ENCODE assay signal across 8 mouse cellular contexts in the genomic region with DNA sequence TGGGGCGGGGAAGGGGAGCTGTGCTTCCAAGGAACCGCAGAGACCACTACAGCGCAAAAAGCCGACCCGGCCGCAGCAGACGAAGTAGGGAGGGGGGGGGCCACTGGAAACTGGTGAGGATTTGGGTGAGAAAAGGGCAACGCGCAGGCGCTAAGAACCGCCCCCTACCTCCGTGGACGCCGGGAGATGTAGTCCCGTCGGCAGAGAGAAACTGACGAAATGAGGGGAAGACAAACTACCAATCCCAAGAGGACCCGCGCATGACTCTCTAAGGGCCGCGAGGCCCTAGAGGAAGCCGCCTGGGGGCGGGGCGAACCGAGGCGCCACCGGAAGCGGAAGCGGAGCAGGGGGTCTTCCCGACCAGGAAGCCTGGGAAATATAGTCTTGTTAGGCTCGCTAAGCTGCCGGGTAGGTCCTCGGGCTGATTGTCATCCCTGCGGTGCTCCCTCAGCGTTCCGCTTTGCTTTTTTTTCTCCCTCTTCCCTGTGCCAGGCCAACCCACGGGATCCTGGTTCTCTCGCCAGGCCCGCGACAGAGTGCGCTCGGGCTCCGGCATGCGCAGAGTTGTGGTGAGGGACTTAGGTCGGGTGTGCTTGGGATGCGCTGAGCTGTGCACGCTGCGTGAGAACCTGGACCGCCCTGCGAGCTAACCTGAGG. TPM values are rescaled to one million over a fixed set of nuclear protein-coding genes. Genes with fewer than 3 reads are reported as not detected.
DNase-seq lines count a peak whose midpoint lies in the region; ATAC-seq and TF ChIP-seq lines count a peak whose summit lies in the region.

A gene (plus strand): TSS at position 313 of the 657 bp plus-strand sequence.

- peak within 1 kb of the TSS; percentile 97 for H3K9ac ChIP-seq in hindbrain, embryonic 13.5 days

- H3K36me3 ChIP-seq in hindbrain, embryonic 13.5 days = peaks cover 45% of the 10 kb centered on the region

- no peaks in the 10 kb centered on the region for H3K9me3 ChIP-seq in hindbrain, embryonic 13.5 days

- POLR2A ChIA-PET in Patski (lab: Charles Lee) = interaction anchor here (0.7 to 1.6 kb wide), 4 partner anchors 10 to 120 kb away, joined by 3 read pairs; no protein-coding TSS in a partner anchor

- no peak for TF ChIP-seq CTCF in Patski (IDR thresholded peaks at IDR 0.05)

- peak within 1 kb of the TSS; percentile 94 for H3K27ac ChIP-seq in hindbrain, embryonic 13.5 days

- CTCF ChIA-PET in Patski (lab: Charles Lee) = interaction anchor here (0.8 to 1.8 kb wide), 3 partner anchors 26 to 99 kb away, joined by 3 to 5 read pairs (median 3); no protein-coding TSS in a partner anchor

- peak; percentile 89 for ATAC-seq in Patski
- ATAC-seq in hindbrain, embryonic 13.5 days (ENCODE audit: low FRiP score) = peak; percentile 96

- no peaks in the 10 kb centered on the region for H3K27me3 ChIP-seq in Patski
- H3K27me3 ChIP-seq in hindbrain, embryonic 13.5 days = no peaks in the 10 kb centered on the region

- H3K4me3 ChIP-seq in hindbrain, embryonic 13.5 days = peak within 1 kb of the TSS; percentile 93

- peak; percentile 87 for DNase-seq in Patski (ENCODE audit: low read depth, low spot score)
- DNase-seq in cerebellum, postnatal 14 days = peak; percentile 99
- DNase-seq in frontal cortex, postnatal 14 days (ENCODE audit: low spot score in 2 of 2) = peak; percentile 96 to 98
- peak; percentile 87 to 92 for DNase-seq in layer of hippocampus, postnatal 25 days (ENCODE audit: extremely low spot score in 1 of 2, low spot score in 1 of 2)
- DNase-seq in lung, postnatal 25 days (ENCODE audit: low spot score) = peak; percentile 99
- DNase-seq in retina, embryonic 14.5 days (ENCODE audit: low spot score) = peak; percentile 100
- peak; percentile 98 for DNase-seq in thymus, postnatal 4 days

- in situ Hi-C loops in Patski (cut with MboI; ENCODE audit: low pct_unique_long_range_greater_than_20kb) = no loop called here

- H3K4me2 ChIP-seq in hindbrain, embryonic 13.5 days = peak within 1 kb of the TSS; percentile 91

- peaks cover 31% of the 10 kb centered on the region for H3K4me1 ChIP-seq in hindbrain, embryonic 13.5 days (replicated peaks)

- under 1% methylated on average over 50 of the region's 50 CpGs for WGBS in hindbrain, embryonic 13.5 days

RNA-seq across cellular contexts. Expression of the gene that starts here (rescaled TPM):
- polyA plus RNA-seq in Patski (2021) = 28.4 TPM
- 21.6 and 24.4 TPM in 2 replicates for polyA plus RNA-seq in hindbrain, embryonic 13.5 days (2015; fragmentation: Nextera tagmentation; extraction: Ambion mirVana)
- 10 to 100 TPM; 14.2 to 14.4 TPM for total RNA-seq in layer of hippocampus, postnatal 25 days (2021)

Comparison
In these comparisons a context has a peak if more than half of its experiments do, and no peak if none do; other contexts are left out.
1. Peak in every context shown above with its lines: DNase-seq, ATAC-seq, H3K4me3 ChIP-seq and H3K27ac ChIP-seq.